Mouse (Mus musculus): ENCODE measurements at regions not wholly inside any gene's neighbourhood (a gene's known extent, or its start where the extent isn't known, plus 50 kb on each side); places are given as distances from the start of the nearest gene placed in this dataset.
"Not testable (repeated sequence)": the region's sequence is repeated elsewhere in the genome, so short reads cannot be mapped to it uniquely, and the experiment has no call there.

GRCm38 (mm10) chr16:61484315-61484714 lies 879.0 kb upstream of the Epha6 start:
- Histone ChIP-seq H3K4me3 (no peak overlapping the region), H3K36me3 (ENCODE audit: poor library complexity, severe bottlenecking) (no peaks in the 10 kb centered on the region)

GRCm38 (mm10) chr16:61441881-61442280 lies 836.5 kb upstream of the Epha6 start:
- ATAC-seq: no peak
- 84% methylated on average over 2 of the region's 2 CpGs for WGBS
- no peak overlapping the region for H3K9ac ChIP-seq

More at GRCm38 (mm10) chr16:61484315-61484714, 879.0 kb upstream of the Epha6 start:
- no peak overlapping the region for H3K9ac ChIP-seq
- no peaks in the 10 kb centered on the region for H3K4me1 ChIP-seq
- no peak overlapping the region for H3K4me2 ChIP-seq
- no peak for ATAC-seq
- no peaks in the 10 kb centered on the region for H3K9me3 ChIP-seq (replicated peaks)
- no peak overlapping the region for H3K27ac ChIP-seq
- no peaks in the 10 kb centered on the region for H3K27me3 ChIP-seq

GRCm38 (mm10) chr16:61401261-61401660 lies 795.9 kb upstream of the Epha6 start:
- 90% methylated on average over 2 of the region's 2 CpGs for WGBS
- Histone ChIP-seq H3K4me3 (no peak overlapping the region), H3K27me3 (no peaks in the 10 kb centered on the region), H3K4me2 (no peak overlapping the region), H3K36me3 (ENCODE audit: poor library complexity, severe bottlenecking) (no peaks in the 10 kb centered on the region), H3K4me1 (no peaks in the 10 kb centered on the region), H3K27ac (no peak overlapping the region), H3K9me3 (replicated peaks) (no peaks in the 10 kb centered on the region), H3K9ac (no peak overlapping the region)
- ATAC-seq: peak; percentile 43; the same call in 1 of the 2 replicates

More at GRCm38 (mm10) chr16:61441881-61442280, 836.5 kb upstream of the Epha6 start:
- Histone ChIP-seq H3K27ac (no peak overlapping the region), H3K27me3 (no peaks in the 10 kb centered on the region), H3K9me3 (replicated peaks) (no peaks in the 10 kb centered on the region), H3K36me3 (ENCODE audit: poor library complexity, severe bottlenecking) (no peaks in the 10 kb centered on the region), H3K4me1 (no peaks in the 10 kb centered on the region), H3K4me3 (no peak overlapping the region), H3K4me2 (no peak overlapping the region)

- peak; percentile 48; the same call in 1 of the 2 replicates for ATAC-seq
- Histone ChIP-seq H3K27me3 (no peaks in the 10 kb centered on the region), H3K36me3 (ENCODE audit: poor library complexity, severe bottlenecking) (no peaks in the 10 kb centered on the region), H3K27ac (no peak overlapping the region), H3K9ac (no peak overlapping the region), H3K4me2 (no peak overlapping the region), H3K9me3 (replicated peaks) (no peaks in the 10 kb centered on the region), H3K4me1 (no peaks in the 10 kb centered on the region), H3K4me3 (no peak overlapping the region)
- 73% methylated on average over 2 of the region's 2 CpGs for WGBS
Observed at GRCm38 (mm10) chr16:61381979-61382378, 776.6 kb upstream of the Epha6 start.

GRCm38 (mm10) chr16:61376937-61377336 lies 771.6 kb upstream of the Epha6 start:
- not testable (repeated sequence) for H3K27me3 ChIP-seq; H3K4me1 ChIP-seq; ATAC-seq; H3K9me3 ChIP-seq (replicated peaks); H3K36me3 ChIP-seq (ENCODE audit: poor library complexity, severe bottlenecking); H3K27ac ChIP-seq; H3K4me3 ChIP-seq; H3K4me2 ChIP-seq; H3K9ac ChIP-seq
- WGBS: 91% methylated on average over 12 of the region's 16 CpGs
